Mouse (Mus musculus): ENCODE measurements at regions not wholly inside any gene's neighbourhood (a gene's known extent, or its start where the extent isn't known, plus 50 kb on each side); places are given as distances from the start of the nearest gene placed in this dataset.

DNA sequence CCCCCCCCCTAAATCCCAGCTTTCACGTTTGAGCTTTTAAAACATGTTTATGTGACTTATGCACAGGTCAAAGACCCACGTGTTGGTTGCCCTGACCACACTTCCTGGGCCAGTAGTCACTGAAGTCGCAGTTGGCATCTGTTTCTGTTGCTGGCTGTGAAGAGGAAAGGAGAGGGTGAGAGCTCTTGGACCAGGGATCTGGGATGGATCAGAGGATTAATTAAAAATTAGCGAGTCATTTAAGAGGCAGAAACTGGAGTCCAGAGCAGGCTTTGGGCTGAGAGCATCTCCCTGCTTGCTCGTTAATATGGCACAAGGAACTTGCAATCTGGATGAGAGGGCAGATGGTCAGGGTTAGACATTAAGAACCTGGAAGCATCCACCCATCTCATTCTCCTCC, 59.1 kb upstream of the Syt6 start:
- TF ChIP-seq CTCF (conservative IDR thresholded peaks at IDR 0.05; ENCODE audit: low read length) (no peak), NANOG (IDR thresholded peaks at IDR 0.05; ENCODE audit: borderline replicate concordance, low read length) (no peak)
